Mouse (Mus musculus) urinary bladder, postnatal 10 days (tissue): ENCODE data around the gene Scaf4.

Experiments
- DNase-seq: peaks from one replicate; pipeline ENCODE4 v3.0.0; 2022; ENCODE audit warnings: low spot score

The Scaf4 gene

GRCm38 (mm10) chr16:90283905-90284891, at the start of gene Scaf4:
Gene Scaf4, minus strand, starts transcription at chr16:90284503.
- peak; percentile 84 for DNase-seq

- no peak for DNase-seq
Observed at GRCm38 (mm10) chr16:90332553-90332952, 48.2 kb upstream of the Scaf4 start.

GRCm38 (mm10) chr16:90330979-90331378, 46.7 kb upstream of the Scaf4 start:
- DNase-seq: no peak

- no peak for DNase-seq
Observed at GRCm38 (mm10) chr16:90329511-90329910, 45.2 kb upstream of the Scaf4 start.

GRCm38 (mm10) chr16:90322850-90323528, 38.7 kb upstream of the Scaf4 start:
- DNase-seq: peak; percentile 57

GRCm38 (mm10) chr16:90319321-90319720, 35.0 kb upstream of the Scaf4 start:
- DNase-seq: no peak

- DNase-seq: no peak
Observed at GRCm38 (mm10) chr16:90318372-90318926, 34.1 kb upstream of the Scaf4 start.

GRCm38 (mm10) chr16:90317777-90318176, 33.5 kb upstream of the Scaf4 start:
- no peak for DNase-seq

GRCm38 (mm10) chr16:90315881-90316280, 31.6 kb upstream of the Scaf4 start:
- no peak for DNase-seq

GRCm38 (mm10) chr16:90312449-90313082, 28.3 kb upstream of the Scaf4 start:
- DNase-seq: no peak

GRCm38 (mm10) chr16:90310488-90311135, 26.3 kb upstream of the Scaf4 start:
- no peak for DNase-seq

- DNase-seq: no peak
Observed at GRCm38 (mm10) chr16:90309784-90310183, 25.5 kb upstream of the Scaf4 start.

GRCm38 (mm10) chr16:90303988-90304299, 19.6 kb upstream of the Scaf4 start:
- DNase-seq: no peak

- DNase-seq: no peak
Observed at GRCm38 (mm10) chr16:90303286-90303987, 19.1 kb upstream of the Scaf4 start.

- DNase-seq: no peak
Observed at GRCm38 (mm10) chr16:90301706-90302105, 17.4 kb upstream of the Scaf4 start.

- no peak for DNase-seq
Observed at GRCm38 (mm10) chr16:90300896-90301295, 16.6 kb upstream of the Scaf4 start.

- DNase-seq: no peak
Observed at GRCm38 (mm10) chr16:90299591-90299990, 15.3 kb upstream of the Scaf4 start.

- no peak for DNase-seq
Observed at GRCm38 (mm10) chr16:90298426-90299300, 14.4 kb upstream of the Scaf4 start.

- DNase-seq: no peak
Observed at GRCm38 (mm10) chr16:90297479-90298425, 13.4 kb upstream of the Scaf4 start.
